Mouse (Mus musculus): ENCODE measurements at regions not wholly inside any gene's neighbourhood (a gene's known extent, or its start where the extent isn't known, plus 50 kb on each side); places are given as distances from the start of the nearest gene placed in this dataset.

- TF ChIP-seq POLR2A (IDR thresholded peaks at IDR 0.05; ENCODE audit: control insufficient read depth, low read depth, low read length), result no peak
- no peak for TF ChIP-seq CTCF (IDR thresholded peaks at IDR 0.05; ENCODE audit: control insufficient read depth, insufficient read depth, insufficient replicate concordance, low read depth, low read length)
These were observed 88.8 kb upstream of the Npy2r start for GRCm38 (mm10) chr3:82636666-82637065.

All from testis, adult 2 months (tissue).